Mouse (Mus musculus): Measurements from ENCODE around the gene Cog2.

Gene Cog2

DNA sequence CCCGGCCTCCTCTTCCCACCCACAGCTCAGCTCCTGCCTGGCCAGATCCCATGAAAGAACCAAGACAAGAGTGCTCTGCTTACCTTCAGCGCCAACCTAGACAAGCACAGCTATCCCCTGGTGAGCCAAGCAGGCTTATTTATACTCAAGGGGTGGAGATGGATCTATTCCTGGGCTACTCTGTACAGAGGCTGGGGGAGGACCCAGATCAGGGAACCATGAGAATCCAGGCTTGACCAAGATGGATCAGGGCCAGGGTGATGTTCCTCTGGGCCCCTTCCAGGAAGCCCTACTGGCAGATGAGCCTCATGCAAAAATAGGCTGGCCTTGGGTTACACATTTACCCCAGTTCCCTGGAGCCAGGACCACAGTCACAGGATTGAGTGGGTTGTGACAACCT, 49.0 kb downstream of the Cog2 start, which contains the start of gene Agt:
TSS of gene Agt (minus strand) at position 114 of the 400 bp plus-strand sequence.
- DNase-seq (ENCODE audit: low spot score in 2 of 2), result no peak

DNA sequence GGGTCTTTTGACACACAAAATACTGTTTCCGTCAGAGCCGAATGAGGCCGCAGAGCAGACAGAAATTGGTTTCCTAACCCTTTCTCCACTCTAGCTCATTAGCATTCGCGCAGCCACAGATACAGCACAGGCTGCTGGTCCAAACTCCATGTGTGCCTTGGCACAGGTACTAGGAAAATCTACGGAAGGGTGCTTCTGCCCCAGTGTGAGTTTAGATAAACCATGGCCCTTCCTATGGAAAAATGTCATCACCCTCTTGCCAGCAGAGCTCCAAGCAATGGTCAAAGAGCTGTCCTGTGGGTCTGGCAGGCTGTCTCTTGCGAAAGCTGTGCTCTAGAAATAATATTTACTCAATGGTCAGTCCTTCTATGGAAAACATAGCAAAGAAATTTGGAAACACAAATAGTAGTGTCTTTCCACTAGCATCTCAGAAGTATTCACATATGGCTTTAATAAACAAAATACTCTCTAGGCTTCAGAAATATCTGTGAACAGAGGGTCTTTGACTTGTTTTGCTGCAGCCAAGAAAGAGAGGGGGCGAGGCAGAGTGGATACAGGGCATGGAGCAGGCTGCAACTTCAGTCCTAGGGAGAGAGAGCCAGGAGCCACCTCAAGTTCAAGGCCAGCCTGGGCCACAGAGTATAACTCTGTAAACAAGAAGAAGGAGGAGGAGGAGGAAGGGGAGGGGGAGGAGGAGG, 51.3 kb downstream of the Cog2 start:
- DNase-seq (ENCODE audit: low spot score in 2 of 2), result no peak

DNA sequence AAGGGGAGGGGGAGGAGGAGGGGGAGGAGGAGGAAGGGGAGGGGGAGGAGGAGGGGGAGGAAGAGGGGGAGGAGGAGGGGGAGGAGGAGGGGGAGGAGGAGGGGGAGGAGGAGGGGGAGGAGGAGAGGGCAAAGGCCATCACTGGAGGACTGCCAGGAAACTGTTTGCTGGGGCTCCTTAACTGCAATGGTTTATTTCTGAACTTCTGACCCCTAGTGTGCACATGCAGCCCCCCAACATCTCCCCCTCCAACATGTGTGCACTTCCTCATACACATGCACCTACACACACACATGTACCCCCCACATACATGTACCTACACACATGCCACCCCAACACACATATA, 51.8 kb downstream of the Cog2 start:
- no peak for DNase-seq (ENCODE audit: low spot score in 2 of 2)

DNA sequence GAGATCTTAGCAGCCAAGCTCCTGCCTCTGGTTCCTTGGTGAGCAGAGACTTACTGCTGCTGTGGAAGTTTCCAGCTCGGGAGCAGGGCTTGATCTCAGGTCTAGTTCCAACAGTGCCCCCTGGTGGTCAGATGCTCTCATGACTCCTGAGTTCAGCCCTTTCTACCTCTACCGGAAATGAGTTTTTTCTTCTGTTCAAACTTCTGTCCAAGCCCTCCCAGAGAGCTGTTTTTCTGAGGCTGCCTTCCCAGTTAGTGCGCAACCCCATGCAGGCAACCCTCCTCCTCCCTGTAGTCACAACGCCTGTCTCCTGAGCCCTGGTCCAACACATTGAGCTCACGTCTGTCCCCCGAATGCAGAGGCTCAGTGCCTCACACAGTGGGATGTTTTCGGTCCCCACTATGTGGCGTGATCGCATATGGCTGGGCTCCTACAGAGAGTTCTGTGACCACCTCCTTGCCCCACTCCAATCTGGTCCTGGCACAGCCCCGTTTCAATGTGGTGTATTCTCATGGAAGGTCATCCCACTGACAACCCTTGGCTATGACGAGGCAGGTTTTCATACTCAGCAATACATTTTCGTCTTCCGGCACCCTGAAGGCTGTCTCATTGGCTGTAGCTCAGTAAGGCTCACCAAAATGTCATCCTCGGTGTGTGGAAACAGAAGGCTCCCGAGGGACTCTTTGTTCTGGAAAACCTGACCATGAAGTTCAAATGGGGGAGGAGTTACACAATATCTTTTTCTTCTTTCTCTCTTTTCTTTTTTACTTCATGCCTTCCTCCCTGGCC, 53.2 kb downstream of the Cog2 start:
- DNase-seq (ENCODE audit: low spot score in 2 of 2), result peak; percentile 62 to 63

DNA sequence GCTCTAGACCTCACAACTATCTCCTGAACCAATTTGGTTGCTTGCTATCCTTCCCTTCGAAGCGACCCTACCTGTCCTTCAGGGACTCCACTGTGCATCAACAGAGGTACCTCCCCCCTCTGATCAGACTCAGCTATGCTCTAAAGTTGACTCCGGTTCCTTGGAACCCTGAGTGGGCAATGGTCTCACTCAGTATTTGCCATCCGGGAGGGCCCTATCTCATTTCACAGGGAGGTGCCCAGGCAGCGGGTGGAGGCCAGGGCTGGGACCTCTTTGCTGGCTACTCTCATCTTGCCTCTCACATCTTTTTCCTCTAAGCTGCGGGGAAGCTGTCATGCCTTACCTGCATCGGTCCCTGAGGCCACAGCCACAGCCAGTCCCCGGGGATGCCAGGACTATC, 55.2 kb downstream of the Cog2 start, which contains the start of gene Capn9:
TSS of gene Capn9 (plus strand) at position 301 of the 400 bp plus-strand sequence.
- DNase-seq (ENCODE audit: low spot score in 2 of 2), result no peak

DNA sequence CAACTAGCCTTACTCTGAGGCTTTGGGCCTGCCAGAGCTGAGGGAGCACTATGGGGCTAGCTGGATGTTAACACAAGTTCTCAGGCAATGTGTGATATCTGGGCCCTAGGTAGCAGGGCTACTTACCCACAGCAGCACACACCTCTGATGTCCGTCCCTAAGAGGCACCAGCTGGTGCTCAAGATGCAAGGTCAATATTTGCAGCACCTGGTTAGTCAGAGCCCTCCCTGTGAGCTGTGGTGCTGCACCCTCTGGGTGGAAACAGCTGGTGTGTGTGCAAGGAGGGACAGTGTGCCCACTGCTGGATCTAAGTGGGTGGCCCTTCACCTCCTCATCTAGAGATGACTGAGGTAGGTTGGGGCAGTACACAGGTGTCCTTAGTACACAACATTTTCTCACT, 56.2 kb downstream of the Cog2 start:
- DNase-seq (ENCODE audit: low spot score in 2 of 2), result no peak

DNA sequence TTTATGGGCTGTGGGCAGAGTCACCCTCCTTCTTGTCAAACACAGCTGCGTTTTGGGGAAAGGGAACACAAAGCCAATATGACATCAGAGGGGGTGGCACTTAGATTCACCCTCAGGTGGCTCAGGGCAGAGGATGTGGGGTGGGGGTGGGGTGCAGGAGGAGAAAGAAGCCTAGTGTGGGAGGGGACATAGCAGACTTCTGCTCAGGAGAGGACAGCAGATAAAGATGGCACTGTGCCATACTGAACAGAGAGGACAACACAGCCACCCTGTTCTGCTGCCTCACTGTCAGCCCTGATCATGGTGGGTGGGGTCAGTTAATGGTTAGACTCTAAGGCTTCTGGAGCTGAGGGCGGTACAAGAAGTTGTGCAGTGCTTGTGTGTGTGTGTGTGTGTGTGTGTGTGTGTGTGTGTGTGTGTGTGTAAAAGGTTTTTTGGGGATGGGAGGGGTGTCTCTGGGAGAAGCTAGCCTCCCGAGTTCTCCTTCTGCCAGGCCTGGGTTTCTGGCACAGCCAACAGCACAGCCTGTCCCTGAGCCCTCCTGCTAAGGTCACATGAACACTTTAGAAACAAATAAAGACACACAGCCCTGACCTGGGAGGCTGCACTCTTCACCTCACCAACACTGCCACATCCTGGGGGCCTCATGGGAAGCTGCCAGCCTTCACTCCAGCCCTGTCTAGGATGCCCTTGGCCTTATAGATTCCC, 65.3 kb downstream of the Cog2 start:
- no peak for DNase-seq (ENCODE audit: low spot score in 2 of 2)

DNA sequence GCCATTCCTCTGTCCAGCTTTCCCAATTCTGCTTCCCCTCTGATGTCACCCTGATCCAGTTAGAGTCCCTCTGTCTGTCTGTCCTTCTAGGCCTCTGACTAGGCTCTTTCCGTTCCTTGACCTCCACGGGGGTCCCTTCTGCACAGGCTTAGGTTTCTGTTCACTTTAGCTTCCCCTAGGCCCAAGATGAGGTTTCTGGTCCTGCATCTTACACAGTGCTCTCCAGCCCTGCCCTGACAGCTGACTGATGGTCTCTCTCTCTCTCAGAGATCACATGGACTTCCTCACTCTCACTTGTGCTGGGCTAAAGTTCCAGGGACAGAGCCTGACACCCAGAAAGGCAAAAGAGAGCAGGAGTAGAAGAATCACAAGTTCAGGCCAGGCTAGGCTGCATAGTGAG, 66.0 kb downstream of the Cog2 start:
- no peak for DNase-seq (ENCODE audit: low spot score in 2 of 2)

DNA sequence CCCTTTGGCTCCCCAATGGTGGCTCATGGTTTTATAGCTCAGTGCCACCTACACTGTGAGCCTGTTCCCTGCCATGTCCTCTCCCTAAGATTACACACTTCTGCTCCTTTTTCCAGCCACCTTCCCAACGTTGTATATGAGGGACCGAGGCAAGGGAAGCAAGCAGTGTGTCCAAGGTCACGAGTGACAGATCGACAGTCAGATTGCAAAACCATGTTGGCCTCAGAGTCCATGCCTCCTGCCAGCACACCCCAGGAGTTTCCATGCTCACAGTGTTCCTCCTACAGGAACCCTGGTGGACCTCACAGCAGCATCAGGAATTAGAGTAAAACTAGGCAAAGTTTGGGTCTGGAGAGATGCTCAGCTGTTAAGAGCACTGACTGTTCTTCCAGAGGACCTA, 68.8 kb downstream of the Cog2 start:
- no peak for DNase-seq (ENCODE audit: low spot score in 2 of 2)
